Mouse (Mus musculus) ovary, postnatal 14 days (tissue): Measurements from ENCODE around the gene Sgms1.
"Not testable (repeated sequence)": the region's sequence is repeated elsewhere in the genome, so short reads cannot be mapped to it uniquely, and the experiment has no call there.

Experiments
- DNase-seq: peaks from one replicate; pipeline ENCODE4 v3.0.0; 2022; ENCODE audit warnings: low spot score

Gene Sgms1

GRCm38 (mm10) chr19:32325100-32325768 is 64.3 kb downstream of the Sgms1 start:
- no peak for DNase-seq

GRCm38 (mm10) chr19:32324550-32324949 is 65.0 kb downstream of the Sgms1 start:
- DNase-seq: no peak

DNA sequence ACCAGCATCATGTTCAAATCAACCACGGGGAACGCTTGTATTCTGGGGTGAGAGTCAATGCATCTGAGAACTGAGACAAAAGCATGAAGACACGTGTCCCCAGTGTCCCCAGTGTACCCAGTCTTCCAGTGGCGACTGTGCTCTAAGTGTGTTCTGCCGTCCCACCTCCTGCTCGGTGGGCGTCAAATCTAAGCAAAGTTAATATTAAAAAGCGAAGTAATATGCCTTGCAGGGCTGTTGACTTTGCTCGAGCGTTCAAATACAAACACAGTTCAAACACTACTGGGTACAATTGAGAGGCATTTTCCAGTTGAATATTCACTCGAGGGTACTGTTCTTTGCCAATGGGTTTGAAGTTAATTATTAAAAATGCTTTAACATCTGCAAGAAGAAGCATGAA is 66.4 kb downstream of the Sgms1 start:
- no peak for DNase-seq

GRCm38 (mm10) chr19:32322429-32323035 is 67.0 kb downstream of the Sgms1 start:
- DNase-seq: no peak

DNA sequence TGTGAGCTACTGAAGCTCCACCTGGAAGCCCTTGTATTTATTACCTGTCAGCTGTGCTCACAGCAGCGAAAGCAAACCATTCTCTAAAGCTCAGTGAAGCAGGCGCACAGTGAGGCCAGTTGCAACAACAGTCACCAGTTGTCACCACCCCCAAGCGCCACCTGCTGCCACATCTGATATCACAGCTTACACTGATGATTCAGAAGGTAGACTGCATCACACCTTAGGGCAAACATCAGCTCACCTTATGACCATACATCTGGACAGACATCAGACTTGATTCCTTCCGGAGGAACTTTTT is 69.2 kb downstream of the Sgms1 start:
- peak; percentile 59 for DNase-seq

DNA sequence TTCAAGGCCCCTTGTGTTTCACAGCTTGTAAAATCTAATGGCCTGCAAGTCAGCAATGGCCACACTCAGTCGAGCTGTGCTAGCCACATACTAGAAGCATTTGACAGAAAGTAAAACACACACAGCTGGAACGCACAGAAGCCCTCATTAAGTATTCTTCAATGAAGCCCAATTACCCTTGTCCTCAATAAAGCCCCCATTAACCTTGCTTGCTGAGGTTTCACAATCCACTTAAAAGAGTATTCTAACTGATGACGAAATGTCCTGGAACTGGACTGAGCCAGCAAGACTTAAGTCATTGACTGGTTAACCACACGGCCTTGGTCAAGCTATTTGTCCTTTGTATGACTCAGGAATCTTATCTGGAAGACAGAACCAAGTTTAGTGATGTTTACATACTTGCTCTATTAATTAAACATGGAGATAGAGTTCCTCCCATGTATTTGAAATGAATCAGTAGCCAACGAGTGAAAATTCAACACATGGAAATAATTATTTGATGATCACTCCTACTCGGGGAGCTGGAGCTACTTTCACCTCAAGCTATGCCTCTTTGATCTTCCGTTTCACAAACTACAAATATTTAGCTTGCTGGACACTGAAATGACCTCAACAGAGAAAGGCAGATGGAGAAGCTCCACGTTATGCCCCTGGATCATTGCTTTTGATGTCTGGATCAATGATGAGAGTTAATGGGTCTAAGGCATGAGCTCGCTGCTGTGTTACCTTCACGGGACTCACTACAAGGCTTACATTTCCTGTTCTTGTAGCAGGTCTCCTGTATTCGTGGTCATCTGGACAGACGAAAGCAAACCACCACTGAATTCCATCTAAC is 69.8 kb downstream of the Sgms1 start:
- DNase-seq: no peak

DNA sequence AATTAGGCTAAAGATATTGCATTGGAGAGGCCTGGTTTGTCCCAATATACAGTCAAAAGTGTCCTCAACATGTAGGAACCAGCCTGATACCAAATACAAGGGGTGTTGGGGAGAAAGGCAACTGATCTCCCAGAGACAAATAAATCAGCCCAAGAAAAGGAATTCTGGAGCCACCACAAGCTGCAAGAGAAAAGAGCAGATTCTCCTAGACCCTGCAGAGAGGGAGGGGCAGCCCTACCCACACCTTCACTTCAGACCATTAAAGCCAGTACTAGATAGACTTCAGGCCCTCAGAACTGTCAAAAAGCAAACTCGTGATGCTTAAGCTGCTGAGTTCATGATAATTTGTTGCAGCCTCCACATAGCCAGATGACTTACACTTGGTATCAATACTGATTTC is 70.5 kb downstream of the Sgms1 start:
- no peak for DNase-seq

GRCm38 (mm10) chr19:32317347-32317746 is 72.2 kb downstream of the Sgms1 start:
- not testable (repeated sequence) for DNase-seq

DNA sequence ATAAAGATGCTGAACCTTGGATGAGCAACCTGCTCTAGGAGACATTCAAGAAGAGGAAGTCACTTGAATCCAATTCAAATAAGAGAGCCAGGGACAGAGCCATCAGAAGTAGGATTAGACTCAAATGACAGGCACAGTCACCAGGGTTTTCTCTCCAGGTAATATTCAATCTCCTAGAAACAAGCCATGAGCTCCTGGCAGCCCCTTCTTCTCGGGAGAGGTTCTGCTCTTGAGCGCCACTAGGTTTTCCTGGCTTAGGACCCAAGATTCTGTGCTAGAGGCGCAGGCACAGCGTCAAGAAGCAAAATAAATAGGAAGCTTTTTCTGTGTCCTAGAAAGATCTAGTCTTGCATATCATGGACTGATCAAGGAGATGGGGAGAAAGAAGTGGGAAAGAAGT is 76.2 kb downstream of the Sgms1 start:
- DNase-seq: no peak

DNA sequence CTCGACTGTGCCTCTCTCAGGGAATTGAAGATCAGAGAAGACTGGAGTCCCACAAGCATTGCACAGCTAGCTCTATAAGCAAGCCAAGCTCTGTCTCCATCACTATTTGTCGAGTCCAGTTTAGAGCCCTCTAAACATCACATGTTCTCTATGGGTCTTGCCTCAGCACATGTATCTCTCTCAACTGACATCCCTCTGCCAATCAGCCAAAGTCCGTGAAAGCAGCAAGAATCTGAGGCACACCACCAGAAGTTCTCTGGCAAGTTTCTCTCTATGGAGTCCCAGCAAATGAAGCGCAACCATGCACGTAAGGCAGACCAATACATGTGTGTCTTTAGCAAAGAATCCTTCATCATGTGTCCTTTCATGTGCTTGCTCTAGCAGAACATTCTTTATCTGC is 77.8 kb downstream of the Sgms1 start:
- no peak for DNase-seq

DNA sequence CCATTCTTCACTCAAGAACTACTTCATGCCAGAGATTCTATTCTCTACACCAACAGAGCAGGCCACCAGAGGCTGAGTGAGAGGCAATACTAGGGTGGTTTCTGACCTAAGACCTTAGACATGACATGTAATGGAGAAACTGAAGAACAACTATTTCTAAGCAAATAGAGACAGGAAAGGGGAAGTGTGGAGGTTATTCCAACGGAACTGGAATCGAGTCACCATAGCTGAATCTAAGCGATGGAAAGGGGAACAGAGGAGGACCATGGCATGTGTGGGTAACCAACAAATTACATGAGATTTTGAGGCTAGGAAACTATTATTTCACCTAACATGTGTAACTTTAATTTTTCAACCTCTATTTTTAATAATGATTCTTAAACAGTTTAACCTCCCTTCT is 78.5 kb downstream of the Sgms1 start:
- DNase-seq: no peak

DNA sequence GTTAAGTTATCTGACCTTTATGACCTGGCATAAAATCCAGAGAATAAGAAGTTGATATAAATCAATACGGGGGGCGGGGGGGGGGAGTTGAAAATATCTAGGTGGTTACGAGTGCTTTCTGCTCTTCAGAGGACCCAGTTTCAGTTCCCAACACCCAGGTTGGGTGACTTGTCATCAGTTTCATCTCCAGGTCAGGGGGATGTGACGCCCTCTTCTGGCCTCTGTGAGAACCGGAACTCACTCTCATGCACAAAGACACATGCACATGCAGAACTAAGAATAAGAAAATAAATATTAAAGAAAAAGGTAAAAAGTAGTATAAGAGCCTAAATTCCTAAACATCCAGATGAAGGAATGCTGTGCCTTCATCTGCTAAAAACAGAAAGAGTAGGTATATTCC is 79.0 kb downstream of the Sgms1 start:
- DNase-seq: no peak

DNA sequence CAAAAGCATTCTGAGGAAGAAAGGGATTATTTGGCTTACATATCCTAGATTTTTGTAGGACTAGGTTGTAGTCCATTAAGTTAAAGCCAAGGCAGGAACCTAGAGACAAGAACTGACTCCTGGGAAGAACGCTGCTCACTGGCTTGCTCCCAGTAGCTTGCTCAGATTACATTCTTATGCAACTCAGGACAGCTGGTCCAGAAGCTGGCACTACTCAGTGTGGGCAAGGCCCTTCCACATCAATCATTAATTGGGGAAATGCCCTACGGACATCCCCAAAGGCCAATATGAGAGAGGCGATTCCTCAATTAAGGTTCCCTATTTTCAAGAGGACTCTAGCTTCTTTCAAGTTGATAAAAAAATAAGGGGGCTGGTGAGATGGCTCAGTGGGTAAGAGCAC is 80.2 kb downstream of the Sgms1 start:
- DNase-seq: no peak

DNA sequence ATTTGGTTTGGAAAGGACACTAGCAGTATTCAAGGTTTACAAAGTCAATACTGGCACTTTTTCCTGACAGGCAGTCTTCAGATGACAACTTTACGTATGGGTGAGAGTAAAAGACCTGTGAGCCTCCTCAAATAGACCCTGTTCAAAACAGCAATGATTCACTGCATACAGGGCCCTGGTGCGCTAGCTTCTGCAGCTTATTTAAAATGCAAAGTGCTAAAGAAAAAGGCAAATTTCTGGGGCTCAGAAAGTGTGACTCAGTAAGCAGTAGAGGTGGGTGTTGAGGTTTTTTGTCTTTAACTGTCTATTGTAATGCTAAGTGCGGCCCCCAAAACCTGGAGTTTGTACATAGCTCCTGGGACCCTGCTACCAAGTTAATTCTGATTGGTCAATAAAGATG is 81.2 kb downstream of the Sgms1 start:
- no peak for DNase-seq

DNA sequence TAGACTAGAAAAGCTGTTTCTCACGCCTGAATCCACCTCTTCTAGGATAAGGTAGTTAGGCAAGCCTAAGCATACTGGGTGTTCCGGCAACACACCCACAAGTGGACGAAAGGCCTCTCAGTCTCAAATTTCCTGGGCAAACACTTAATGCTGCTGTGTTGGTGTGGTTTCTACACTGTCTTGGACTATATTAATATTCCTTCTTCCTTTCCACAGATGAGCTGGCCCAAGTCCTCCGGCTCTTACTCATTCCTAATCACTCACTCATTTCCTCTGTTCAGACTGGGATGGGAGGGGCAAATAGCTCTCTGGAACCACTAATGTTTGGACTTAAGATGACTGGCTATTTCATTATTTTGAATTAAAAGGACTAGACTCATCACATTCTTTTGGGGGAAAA is 84.6 kb downstream of the Sgms1 start:
- no peak for DNase-seq

DNA sequence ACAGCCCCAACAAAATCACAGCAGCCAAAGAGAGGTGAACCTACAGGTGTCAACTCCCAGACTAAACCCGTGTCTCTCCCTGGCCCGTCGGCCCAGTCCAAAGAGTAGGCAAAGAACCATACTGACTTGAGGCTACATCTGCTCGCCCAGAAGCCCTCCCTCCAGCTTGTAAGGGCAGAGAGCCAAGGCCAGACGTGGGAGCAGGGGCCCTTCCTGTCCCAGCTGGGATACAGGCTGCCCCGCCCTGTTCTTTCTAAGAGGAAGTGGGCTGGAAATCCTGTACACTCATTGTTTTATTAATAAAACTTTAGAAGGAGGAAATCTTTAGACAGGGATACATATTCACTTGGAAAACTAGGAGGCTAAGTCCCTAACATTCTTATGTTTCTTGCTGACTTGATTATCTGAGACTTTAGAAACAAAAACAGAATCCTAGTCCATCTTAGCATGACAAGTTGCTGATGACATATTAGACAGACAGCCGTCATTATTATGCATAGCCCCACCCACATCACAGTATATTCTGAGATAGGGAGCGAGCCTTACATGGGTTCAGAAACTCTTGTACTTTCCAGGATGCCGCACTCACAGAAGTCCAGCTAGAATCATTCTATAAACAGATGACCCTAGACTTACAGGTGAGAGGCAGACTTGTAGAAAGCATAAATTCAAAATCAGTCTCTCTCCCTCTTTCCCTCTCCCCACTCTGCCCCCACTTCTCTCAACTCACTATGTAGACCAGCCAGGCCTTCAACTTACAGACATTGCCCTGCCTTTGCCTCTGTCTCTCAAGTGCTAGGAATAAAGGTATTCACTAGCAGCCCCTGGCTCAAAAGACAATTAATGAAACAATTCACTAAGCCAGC is 85.3 kb downstream of the Sgms1 start:
- DNase-seq: peak; percentile 50

- DNase-seq: no peak
Observed at GRCm38 (mm10) chr19:32302835-32303381, 86.6 kb downstream of the Sgms1 start.

- DNase-seq: no peak
Observed at GRCm38 (mm10) chr19:32301568-32301967, 87.9 kb downstream of the Sgms1 start.

GRCm38 (mm10) chr19:32298221-32298620 is 91.3 kb downstream of the Sgms1 start:
- DNase-seq: no peak

DNA sequence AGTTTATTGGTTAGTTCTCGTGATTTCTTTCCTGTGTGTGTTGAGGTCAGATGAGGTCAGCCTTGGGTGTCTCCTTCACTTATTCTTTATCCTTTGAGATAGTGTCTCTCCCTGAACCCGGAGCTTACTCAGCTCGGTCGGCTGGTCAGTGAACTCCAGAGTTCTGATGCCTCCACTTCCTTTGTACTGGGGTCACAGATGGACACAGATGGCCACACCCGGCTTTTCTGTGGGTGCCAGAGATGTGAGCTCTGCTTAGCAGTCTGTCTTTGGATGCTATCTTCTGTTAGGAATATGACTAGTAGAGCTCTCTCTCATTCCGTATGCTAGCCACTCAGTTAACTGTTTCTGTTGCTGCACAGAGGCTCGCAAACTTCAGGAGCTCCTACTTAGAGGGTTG is 92.7 kb downstream of the Sgms1 start:
- no peak for DNase-seq

DNA sequence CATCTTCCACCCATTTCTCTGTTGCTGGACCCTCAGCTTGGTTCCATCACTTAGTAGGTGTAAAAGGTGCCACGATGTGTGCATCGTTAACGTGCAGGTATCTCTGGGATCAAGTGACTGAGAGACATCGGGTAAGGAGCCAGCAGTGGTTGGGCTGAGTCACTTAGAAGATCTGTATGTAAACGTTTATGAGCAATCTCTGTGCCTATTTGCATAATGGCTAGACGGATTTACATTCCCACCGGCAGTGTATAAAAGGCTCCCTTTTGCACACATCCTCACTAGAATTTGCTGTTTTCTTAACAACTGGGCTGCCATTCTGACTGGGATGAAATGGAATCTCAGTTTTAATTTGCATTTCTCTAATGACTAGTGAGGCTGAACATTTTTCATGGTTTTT is 93.9 kb downstream of the Sgms1 start:
- no peak for DNase-seq
